Mouse (Mus musculus) hindbrain, embryonic 10.5 days (tissue): ENCODE measurements around the gene Sf1. TPM values are rescaled to one million over a fixed set of nuclear protein-coding genes. Genes with fewer than 3 reads are reported as not detected.

ENCODE experiments used
- DNase-seq: peaks from one replicate; pipeline ENCODE4 v3.0.0-alpha.2; 2017; ENCODE audit warnings: low spot score
- H3K27ac ChIP-seq: fragments of 300-500 bp; sonication (generic); 2 replicates; pipeline ENCODE4 v1.5.1; 2016; ENCODE audit warnings: mild to moderate bottlenecking, moderate library complexity
- H3K27me3 ChIP-seq: fragments of 300-500 bp; sonication (generic); 2 replicates; pipeline ENCODE4 v1.6.1; 2016; ENCODE audit warnings: mild to moderate bottlenecking; ENCODE audit not compliant: poor library complexity, insufficient read depth, severe bottlenecking
- H3K36me3 ChIP-seq: fragments of 300-500 bp; sonication (generic); 2 replicates; pipeline ENCODE4 v1.6.1; 2016; ENCODE audit warnings: mild to moderate bottlenecking, moderate library complexity
- H3K4me1 ChIP-seq: fragments of 300-500 bp; sonication (generic); replicated peaks from 2 replicates; pipeline ENCODE4 v1.6.1; 2016; ENCODE audit warnings: mild to moderate bottlenecking
- H3K4me3 ChIP-seq: fragments of 300-500 bp; sonication (generic); 2 replicates; pipeline ENCODE4 v1.5.1; 2016; ENCODE audit warnings: mild to moderate bottlenecking, moderate library complexity
- H3K9me3 ChIP-seq: fragments of 300-500 bp; sonication (generic); 2 replicates; pipeline ENCODE4 v1.6.1; 2016; ENCODE audit warnings: mild to moderate bottlenecking, moderate library complexity
- WGBS: fragments of 180-500 bp; shearing (Covaris S2); methylation state at CpG from one replicate; pipeline ENCODE4 v1.1.7; 2016; 5-methylcytosine and 5-hydroxymethylcytosine counted together
- polyA plus RNA-seq: library from polyadenylated mRNA; unstranded; fragments of >200 nt; fragmentation: Nextera tagmentation; extraction: Ambion mirVana; gene quantifications from 2 replicates; pipeline ENCODE4 v1.2.1, GENCODE M21; 2016

The Sf1 gene
- polyA plus RNA-seq, 1 experiment from 2014 or later: 221 TPM

- Histone ChIP-seq H3K9me3 (no peaks in the 10 kb centered on the region), H3K27me3 (peaks cover 26% of the 10 kb centered on the region; the same call in 1 of the 2 replicates), H3K4me1 (peaks cover 44% of the 10 kb centered on the region), H3K4me3 (no peak within 1 kb of the TSS), H3K27ac (peak within 1 kb of the TSS; percentile 72), H3K36me3 (peaks cover 19% of the 10 kb centered on the region)
- no peak for DNase-seq
- WGBS: 22% methylated on average over 7 of the region's 7 CpGs
These were observed 20.6 kb downstream of the Sf1 start, which contains the start of gene Pygm for GRCm38 (mm10) chr19:6384128-6384527. TSS of gene Pygm (plus strand) at chr19:6384399.

GRCm38 (mm10) chr19:6384954-6385353 is 21.5 kb downstream of the Sf1 start:
- Histone ChIP-seq H3K27ac (no peak overlapping the region), H3K9me3 (no peaks in the 10 kb centered on the region)
- 82% methylated on average over 11 of the region's 11 CpGs for WGBS

GRCm38 (mm10) chr19:6385419-6385818 is 21.9 kb downstream of the Sf1 start:
- Histone ChIP-seq H3K27me3 (peaks cover 33% of the 10 kb centered on the region; the same call in 1 of the 2 replicates), H3K4me1 (peaks cover 57% of the 10 kb centered on the region)
- WGBS: 80% methylated on average over 5 of the region's 5 CpGs

More at GRCm38 (mm10) chr19:6384954-6385353, 21.5 kb downstream of the Sf1 start:
- Histone ChIP-seq H3K4me3 (no peak overlapping the region), H3K27me3 (peaks cover 33% of the 10 kb centered on the region; the same call in 1 of the 2 replicates), H3K36me3 (peaks cover 11% of the 10 kb centered on the region; the same call in 1 of the 2 replicates), H3K4me1 (peaks cover 52% of the 10 kb centered on the region)
- no peak for DNase-seq

DNA sequence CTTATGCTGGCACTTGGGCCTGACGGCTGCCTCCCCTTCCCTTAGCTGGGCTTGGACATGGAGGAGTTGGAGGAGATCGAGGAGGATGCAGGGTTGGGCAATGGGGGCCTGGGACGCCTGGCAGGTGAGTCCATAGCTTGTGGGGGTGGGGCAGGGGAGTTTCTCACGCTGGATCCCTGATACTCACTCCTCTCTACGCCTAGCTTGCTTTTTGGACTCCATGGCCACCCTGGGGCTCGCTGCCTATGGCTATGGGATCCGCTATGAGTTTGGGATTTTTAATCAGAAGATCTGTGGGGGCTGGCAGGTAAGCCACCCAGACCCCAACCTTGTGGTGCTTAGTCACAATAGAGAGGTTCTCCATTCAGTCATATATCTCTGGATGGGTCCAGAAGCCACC is 22.3 kb downstream of the Sf1 start:
- Histone ChIP-seq H3K27ac (0 out of 2 replicates have a peak overlapping the region, but pooled peaks have one; percentile 16), H3K9me3 (no peaks in the 10 kb centered on the region), H3K4me3 (no peak overlapping the region), H3K27me3 (peaks cover 33% of the 10 kb centered on the region; the same call in 1 of the 2 replicates), H3K4me1 (peaks cover 60% of the 10 kb centered on the region), H3K36me3 (peaks cover 5% of the 10 kb centered on the region; the same call in 1 of the 2 replicates)
- WGBS: 82% methylated on average over 7 of the region's 7 CpGs
- DNase-seq: no peak

More at GRCm38 (mm10) chr19:6385419-6385818, 21.9 kb downstream of the Sf1 start:
- Histone ChIP-seq H3K27ac (no peak overlapping the region), H3K9me3 (no peaks in the 10 kb centered on the region), H3K36me3 (peaks cover 9% of the 10 kb centered on the region; the same call in 1 of the 2 replicates), H3K4me3 (no peak overlapping the region)
- no peak for DNase-seq

DNA sequence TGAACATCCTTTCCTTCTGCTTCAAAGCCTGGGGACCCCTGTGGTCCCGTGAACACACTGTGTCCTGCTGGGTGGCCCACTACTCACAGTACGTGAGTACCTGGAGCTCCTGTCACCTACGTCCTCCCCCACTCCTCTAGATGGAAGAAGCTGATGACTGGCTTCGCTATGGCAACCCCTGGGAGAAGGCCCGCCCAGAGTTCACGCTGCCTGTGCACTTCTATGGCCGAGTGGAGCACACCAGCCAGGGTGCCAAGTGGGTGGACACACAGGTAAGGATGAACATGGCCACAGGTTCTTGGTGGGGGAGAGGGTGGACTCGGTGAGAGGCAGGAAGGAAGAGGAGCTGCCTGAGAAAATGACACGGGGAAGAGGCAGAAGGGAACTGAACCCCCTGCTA is 22.7 kb downstream of the Sf1 start:
- 64% methylated on average over 9 of the region's 9 CpGs for WGBS

GRCm38 (mm10) chr19:6388006-6388405 is 24.5 kb downstream of the Sf1 start:
- H3K4me1 ChIP-seq: peaks cover 56% of the 10 kb centered on the region
- 88% methylated on average over 13 of the region's 13 CpGs for WGBS
- H3K36me3 ChIP-seq: peaks cover 5% of the 10 kb centered on the region; the same call in 1 of the 2 replicates
- no peak overlapping the region for H3K4me3 ChIP-seq
- peaks cover 33% of the 10 kb centered on the region; the same call in 1 of the 2 replicates for H3K27me3 ChIP-seq
- no peak for DNase-seq
- no peak overlapping the region for H3K27ac ChIP-seq
- no peaks in the 10 kb centered on the region for H3K9me3 ChIP-seq

More for the DNA sequence above, 22.7 kb downstream of the Sf1 start:
- 0 out of 2 replicates have a peak overlapping the region, but pooled peaks have one; percentile 16 for H3K27ac ChIP-seq
- H3K9me3 ChIP-seq: no peaks in the 10 kb centered on the region
- H3K4me1 ChIP-seq: peaks cover 60% of the 10 kb centered on the region
- H3K27me3 ChIP-seq: peaks cover 33% of the 10 kb centered on the region; the same call in 1 of the 2 replicates
- 0 out of 2 replicates have a peak, but pooled peaks cover under 1% of the 10 kb centered on the region for H3K36me3 ChIP-seq
- no peak for DNase-seq
- H3K4me3 ChIP-seq: no peak overlapping the region

GRCm38 (mm10) chr19:6389803-6390202 is 26.3 kb downstream of the Sf1 start:
- Histone ChIP-seq H3K27me3 (peaks cover 33% of the 10 kb centered on the region; the same call in 1 of the 2 replicates), H3K27ac (no peak overlapping the region), H3K4me3 (peak overlapping the region; percentile 46), H3K4me1 (peaks cover 39% of the 10 kb centered on the region), H3K36me3 (peaks cover 5% of the 10 kb centered on the region; the same call in 1 of the 2 replicates), H3K9me3 (no peaks in the 10 kb centered on the region)
- WGBS: 4% methylated on average over 16 of the region's 16 CpGs
- no peak for DNase-seq

GRCm38 (mm10) chr19:6390251-6390650 is 26.8 kb downstream of the Sf1 start:
- Histone ChIP-seq H3K36me3 (peaks cover 5% of the 10 kb centered on the region; the same call in 1 of the 2 replicates), H3K4me1 (peaks cover 34% of the 10 kb centered on the region), H3K27ac (no peak overlapping the region), H3K27me3 (peaks cover 33% of the 10 kb centered on the region; the same call in 1 of the 2 replicates), H3K4me3 (no peak overlapping the region), H3K9me3 (no peaks in the 10 kb centered on the region)
- DNase-seq: no peak
- 62% methylated on average over 6 of the region's 6 CpGs for WGBS

DNA sequence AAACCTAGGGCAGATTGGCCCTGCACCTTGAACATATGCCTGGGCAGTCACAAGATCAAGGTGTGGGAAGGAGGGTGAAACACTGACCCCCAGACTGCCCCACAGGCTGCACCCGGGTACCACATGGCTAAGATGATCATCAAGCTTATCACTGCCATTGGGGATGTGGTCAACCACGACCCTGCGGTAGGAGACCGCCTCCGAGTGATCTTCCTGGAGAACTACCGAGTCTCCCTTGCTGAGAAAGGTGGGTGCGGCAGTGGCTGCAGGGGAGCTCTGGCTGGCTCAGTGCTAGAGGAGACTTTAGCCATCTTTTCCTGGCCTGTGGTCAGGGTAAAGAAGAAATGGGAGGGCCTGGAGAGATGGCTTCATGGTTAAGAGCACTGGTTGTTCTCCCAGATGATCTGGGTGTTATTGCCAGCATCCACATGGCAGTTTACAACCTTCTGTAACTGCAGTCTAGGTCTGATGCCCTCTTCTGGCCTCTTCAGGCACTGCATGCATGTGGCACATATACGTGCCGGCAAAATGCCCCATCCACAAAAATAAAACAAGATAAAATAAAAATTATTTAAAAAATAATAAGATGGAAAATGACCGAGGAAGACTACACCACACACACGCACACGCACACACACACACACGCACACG is 29.4 kb downstream of the Sf1 start:
- Histone ChIP-seq H3K9me3 (no peaks in the 10 kb centered on the region), H3K4me3 (no peak overlapping the region), H3K36me3 (peaks cover 5% of the 10 kb centered on the region; the same call in 1 of the 2 replicates), H3K27ac (no peak overlapping the region), H3K4me1 (peaks cover 21% of the 10 kb centered on the region), H3K27me3 (peaks cover 37% of the 10 kb centered on the region)
- WGBS: 94% methylated on average over 14 of the region's 14 CpGs
- no peak for DNase-seq

GRCm38 (mm10) chr19:6393637-6394036 is 30.1 kb downstream of the Sf1 start:
- Histone ChIP-seq H3K27me3 (peaks cover 37% of the 10 kb centered on the region), H3K27ac (no peak overlapping the region), H3K9me3 (no peaks in the 10 kb centered on the region), H3K4me3 (no peak overlapping the region), H3K4me1 (peaks cover 29% of the 10 kb centered on the region), H3K36me3 (peaks cover 5% of the 10 kb centered on the region; the same call in 1 of the 2 replicates)
- no peak for DNase-seq
- WGBS: 90% methylated on average over 16 of the region's 16 CpGs

- Histone ChIP-seq H3K9me3 (no peaks in the 10 kb centered on the region), H3K27me3 (peaks cover 50% of the 10 kb centered on the region), H3K4me1 (peaks cover 36% of the 10 kb centered on the region), H3K4me3 (no peak overlapping the region), H3K27ac (no peak overlapping the region), H3K36me3 (peaks cover 5% of the 10 kb centered on the region; the same call in 1 of the 2 replicates)
- no peak for DNase-seq
- 90% methylated on average over 5 of the region's 5 CpGs for WGBS
These were observed 32.7 kb downstream of the Sf1 start for GRCm38 (mm10) chr19:6396237-6396636.

GRCm38 (mm10) chr19:6397582-6398249 is 34.2 kb downstream of the Sf1 start:
- Histone ChIP-seq H3K9me3 (no peaks in the 10 kb centered on the region), H3K27me3 (peaks cover 65% of the 10 kb centered on the region), H3K4me3 (no peak overlapping the region), H3K4me1 (peaks cover 51% of the 10 kb centered on the region), H3K27ac (no peak overlapping the region), H3K36me3 (peaks cover 3% of the 10 kb centered on the region; the same call in 1 of the 2 replicates)
- no peak for DNase-seq
- 82% methylated on average over 22 of the region's 22 CpGs for WGBS
